Mouse (Mus musculus) spleen, adult 2 months (tissue): ENCODE measurements around the gene Iqgap2.

ENCODE experiments used
- CTCF ChIP-seq: fragments of 200-500 bp; IDR thresholded peaks from 2 replicates; pipeline ENCODE4 v1.5.1; 2011; ENCODE audit warnings: mild to moderate bottlenecking, inconsistent platforms; ENCODE audit not compliant: insufficient read depth, insufficient read length, insufficient replicate concordance; ENCODE audit errors: extremely low read depth
- POLR2A ChIP-seq: fragments of 200-500 bp; IDR thresholded peaks from 2 replicates; pipeline ENCODE4 v1.6.1; 2011; ENCODE audit warnings: low read depth, low read length, inconsistent platforms

GRCm38 (mm10) chr13:95805469-95806166 is 86.1 kb downstream of the Iqgap2 start:
- no peak for TF ChIP-seq CTCF
- TF ChIP-seq POLR2A, result no peak
